Mouse (Mus musculus): ENCODE measurements around the gene Prpf19. TPM values are rescaled to one million over a fixed set of nuclear protein-coding genes. Genes with fewer than 3 reads are reported as not detected.

The Prpf19 gene
- polyA plus RNA-seq, 1 experiment from 2014 or later: 43.4 TPM

Other genes starting within 250 kb of the Prpf19 start
- not detected in 3 replicates for gene Pga5, start 217.2 kb upstream of the Prpf19 start, polyA plus RNA-seq (2018)
- gene Vps37c, start 206.5 kb upstream of the Prpf19 start, polyA plus RNA-seq (2018): 24.0 to 32.2 TPM (median 24.1 TPM) in 3 replicates
- 0.20 to 0.54 TPM (median 0.42 TPM) in 3 replicates for gene Cd5, start 156.2 kb upstream of the Prpf19 start, polyA plus RNA-seq (2018)
- gene Cd6, start 65.2 kb upstream of the Prpf19 start, polyA plus RNA-seq (2018): 0.06 to 0.12 TPM in 2 of 3 replicates, not detected in the other
- 344 to 583 TPM (median 414 TPM) in 3 replicates for gene Slc15a3, start 55.5 kb upstream of the Prpf19 start, polyA plus RNA-seq (2018)
- 6.0 to 22.3 TPM (median 10.1 TPM) in 3 replicates for gene Tmem132a, start 25.3 kb upstream of the Prpf19 start, polyA plus RNA-seq (2018)
- 30.6 to 77.7 TPM (median 50.2 TPM) in 3 replicates for gene Tmem109, start 13.2 kb upstream of the Prpf19 start, polyA plus RNA-seq (2018)
- not detected in 3 replicates for gene Zp1, start 25.4 kb downstream of the Prpf19 start, polyA plus RNA-seq (2018)
- not detected in 3 replicates for gene Ptgdr2, start 41.9 kb downstream of the Prpf19 start, polyA plus RNA-seq (2018)
- gene Ccdc86, start 54.0 kb downstream of the Prpf19 start, polyA plus RNA-seq (2018): 17.8 to 39.3 TPM (median 21.6 TPM) in 3 replicates
- gene Ms4a10, start 79.4 kb downstream of the Prpf19 start, polyA plus RNA-seq (2018): not detected in 3 replicates
- not detected in 3 replicates for gene Ms4a15, start 98.0 kb downstream of the Prpf19 start, polyA plus RNA-seq (2018)
- gene Ms4a18, start 122.8 kb downstream of the Prpf19 start, polyA plus RNA-seq (2018): not detected in 3 replicates
- gene Ms4a8a, start 185.9 kb downstream of the Prpf19 start, polyA plus RNA-seq (2018): 0.63 TPM in 1 of 3 replicates, not detected in the others
- not detected in 3 replicates for gene 1700017D01Rik, start 235.6 kb downstream of the Prpf19 start, polyA plus RNA-seq (2018)